Mouse (Mus musculus): ENCODE measurements at regions not wholly inside any gene's neighbourhood (a gene's known extent, or its start where the extent isn't known, plus 50 kb on each side); places are given as distances from the start of the nearest gene placed in this dataset.
A peak's percentile ranks its signal among the peaks of the same experiment; 100 is the strongest.
"Not testable (repeated sequence)": the region's sequence is repeated elsewhere in the genome, so short reads cannot be mapped to it uniquely, and the experiment has no call there.

DNA sequence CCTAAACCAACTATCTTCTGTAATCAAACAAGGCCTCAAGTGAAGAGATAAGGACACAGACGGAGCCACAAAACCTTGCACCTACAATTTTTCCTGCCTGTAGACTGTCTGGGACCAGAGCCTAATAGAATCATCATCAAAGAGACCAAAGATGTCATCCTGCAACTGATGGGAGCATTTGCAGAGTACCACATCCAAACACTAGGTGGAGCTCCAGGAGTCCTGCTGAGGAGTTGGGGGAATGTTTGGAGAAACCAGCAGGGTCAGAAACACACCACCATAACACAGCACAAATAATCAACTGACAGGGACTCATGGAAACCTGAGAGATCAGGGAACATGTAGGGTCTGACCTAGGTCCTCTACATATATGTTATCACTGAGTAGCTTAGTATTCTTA lies 160.9 kb downstream of the Gm6760 start:
- peak in 1 of 2 experiments; percentile 4 for DNase-seq

DNA sequence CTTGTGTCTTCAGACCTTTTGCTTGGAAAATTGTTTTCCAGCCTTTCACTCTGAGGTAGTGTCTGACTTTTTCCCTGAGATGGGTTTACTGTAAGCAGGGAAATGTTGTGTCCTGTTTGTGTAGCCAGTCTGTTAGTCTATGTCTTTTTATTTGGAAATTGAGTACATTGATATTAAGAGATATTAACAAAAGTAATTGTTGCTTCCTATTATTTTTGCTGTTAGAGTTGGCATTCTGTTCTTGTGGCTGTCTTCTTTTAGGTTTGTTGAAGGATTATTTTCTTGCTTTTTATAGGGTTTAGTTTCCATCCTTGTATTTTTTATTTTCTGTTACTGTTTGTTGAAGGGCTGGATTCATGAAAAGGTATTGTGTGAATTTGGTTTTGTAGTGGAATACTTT lies 179.6 kb downstream of the Gm6760 start:
- not testable (repeated sequence) for DNase-seq

All from kidney, adult 8-10 months (tissue).